Mouse (Mus musculus) CH12.LX (cell line): ENCODE results near the gene Dpyd. TPM values are rescaled to one million over a fixed set of nuclear protein-coding genes. Genes with fewer than 3 reads are reported as not detected.

Experiments used
- DNase-seq: peaks from one replicate; pipeline ENCODE4 v3.0.0-alpha.2; 2013; ENCODE audit errors: extremely low read depth
- H3K27ac ChIP-seq: 2 replicates; pipeline ENCODE4 v1.5.1; 2012; ENCODE audit warnings: low read depth, mild to moderate bottlenecking, control low read depth, moderate library complexity; ENCODE audit not compliant: insufficient read depth
- H3K27me3 ChIP-seq: replicated peaks from 2 replicates; pipeline ENCODE3; 2012; ENCODE audit warnings: inconsistent platforms
- H3K36me3 ChIP-seq, 2 experiments: replicated peaks in 1 of 2; 2 replicates each; pipeline versions ENCODE3 to v1.6.1; 2012; ENCODE audit warnings: inconsistent platforms in 1 of 2, low read length in 1 of 2, mild to moderate bottlenecking in 1 of 2, mixed read lengths in 1 of 2, moderate library complexity in 1 of 2; ENCODE audit not compliant: control insufficient read depth in 1 of 2, insufficient read depth in 1 of 2
- H3K4me1 ChIP-seq, 2 experiments: 2 replicates each; pipeline ENCODE4 v1.6.1; 2012; ENCODE audit warnings: inconsistent platforms in 1 of 2, moderate library complexity in 1 of 2; ENCODE audit not compliant: insufficient read depth in 2 of 2, control insufficient read depth in 1 of 2
- H3K4me2 ChIP-seq: 2 replicates; pipeline ENCODE4 v1.6.1; 2012; ENCODE audit warnings: low read depth, mild to moderate bottlenecking, control low read depth; ENCODE audit not compliant: poor library complexity, insufficient read depth, severe bottlenecking
- H3K4me3 ChIP-seq, 3 experiments: fragments of 150-350 bp in 1 of 3; sonication (generic) in 1 of 3; replicated peaks in 1 of 3; 2 replicates each; pipeline versions ENCODE3 to v1.5.1; 2011 to 2012; ENCODE audit warnings: low read depth in 2 of 3, low read length in 2 of 3, mild to moderate bottlenecking in 2 of 3, moderate library complexity in 2 of 3, control low read depth in 1 of 3, improper control_type of control experiment in 1 of 3, inconsistent platforms in 1 of 3, mixed read lengths in 1 of 3; ENCODE audit not compliant: poor library complexity in 1 of 3
- H3K79me2 ChIP-seq: replicated peaks from 2 replicates; pipeline ENCODE4 v1.6.1; 2012; ENCODE audit warnings: mild to moderate bottlenecking, moderate library complexity; ENCODE audit not compliant: control insufficient read depth, poor library complexity, insufficient read depth, severe bottlenecking; ENCODE audit errors: extremely low read depth
- H3K9ac ChIP-seq: 2 replicates; pipeline ENCODE4 v1.6.1; 2012; ENCODE audit warnings: low read depth, mild to moderate bottlenecking, control low read depth, moderate library complexity; ENCODE audit not compliant: insufficient read depth
- H3K9me3 ChIP-seq: replicated peaks from 2 replicates; pipeline ENCODE3; 2012; ENCODE audit warnings: low read length, inconsistent platforms, mixed read lengths
- BHLHE40 ChIP-seq: IDR thresholded peaks from 2 replicates; pipeline ENCODE4 v1.6.1; 2011; ENCODE audit warnings: mild to moderate bottlenecking, low read depth, low read length, improper control_type of control experiment
- CHD2 ChIP-seq: IDR thresholded peaks from 2 replicates; pipeline ENCODE4 v1.6.1; 2011; ENCODE audit warnings: low read length, improper control_type of control experiment
- CTCF ChIP-seq, 2 experiments: IDR thresholded peaks in 1 of 2; conservative IDR thresholded peaks in 1 of 2; 2 replicates each; pipeline ENCODE4 v1.5.1; 2011 to 2012; ENCODE audit warnings: low read depth in 2 of 2, low read length in 2 of 2, improper control_type of control experiment in 1 of 2, inconsistent platforms in 1 of 2, mild to moderate bottlenecking in 1 of 2, moderate library complexity in 1 of 2
- ETS1 ChIP-seq: conservative IDR thresholded peaks from 2 replicates; pipeline ENCODE4 v1.6.1; 2012; ENCODE audit warnings: low read depth, mild to moderate bottlenecking, inconsistent platforms, low read length, improper control_type of control experiment, moderate library complexity
- IRF4 ChIP-seq: IDR thresholded peaks from 2 replicates; pipeline ENCODE4 v1.6.1; 2014; ENCODE audit warnings: low read depth, mild to moderate bottlenecking, inconsistent platforms, low read length, improper control_type of control experiment
- JUN ChIP-seq: IDR thresholded peaks from 2 replicates; pipeline ENCODE4 v1.6.1; 2011; ENCODE audit warnings: low read depth, mild to moderate bottlenecking, low read length, improper control_type of control experiment, moderate library complexity; ENCODE audit not compliant: insufficient read depth
- JUND ChIP-seq: conservative IDR thresholded peaks from 2 replicates; pipeline ENCODE4 v1.6.1; 2011; ENCODE audit warnings: low read depth, low read length, improper control_type of control experiment
- KAT2A ChIP-seq: IDR thresholded peaks from 2 replicates; pipeline ENCODE4 v1.6.1; 2012; ENCODE audit warnings: low read length, improper control_type of control experiment, inconsistent platforms; ENCODE audit not compliant: insufficient replicate concordance
- MAFK ChIP-seq: IDR thresholded peaks from 2 replicates; pipeline ENCODE4 v1.6.1; 2011; ENCODE audit warnings: low read length, improper control_type of control experiment; ENCODE audit not compliant: insufficient replicate concordance
- MEF2A ChIP-seq: IDR thresholded peaks from 2 replicates; pipeline ENCODE4 v1.6.1; 2014; ENCODE audit warnings: low read depth, mild to moderate bottlenecking, inconsistent platforms, low read length, improper control_type of control experiment, borderline replicate concordance
- MXI1 ChIP-seq: IDR thresholded peaks from 2 replicates; pipeline ENCODE4 v1.6.1; 2011; ENCODE audit warnings: mild to moderate bottlenecking, low read depth, low read length, improper control_type of control experiment
- MYC ChIP-seq: IDR thresholded peaks from 2 replicates; pipeline ENCODE4 v1.6.1; 2011; ENCODE audit warnings: low read depth, mild to moderate bottlenecking, improper control_type of control experiment, low read length
- NRF1 ChIP-seq: IDR thresholded peaks from 2 replicates; pipeline ENCODE4 v1.6.1; 2014; ENCODE audit warnings: low read depth, mild to moderate bottlenecking, inconsistent platforms, low read length, improper control_type of control experiment, moderate library complexity
- PAX5 ChIP-seq: IDR thresholded peaks from 2 replicates; pipeline ENCODE4 v1.6.1; 2012; ENCODE audit warnings: low read length, inconsistent platforms, mixed read lengths
- POLR2A ChIP-seq: IDR thresholded peaks from 2 replicates; pipeline ENCODE4 v1.6.1; 2011; ENCODE audit warnings: low read depth, mild to moderate bottlenecking, improper control_type of control experiment, low read length
- POLR2AphosphoS2 ChIP-seq: IDR thresholded peaks from 2 replicates; pipeline ENCODE4 v1.6.1; 2011; ENCODE audit warnings: low read depth, low read length, improper control_type of control experiment
- RAD21 ChIP-seq: IDR thresholded peaks from 2 replicates; pipeline ENCODE4 v1.6.1; 2011; ENCODE audit warnings: low read depth, mild to moderate bottlenecking, low read length, improper control_type of control experiment, moderate library complexity
- RCOR1 ChIP-seq: conservative IDR thresholded peaks from 2 replicates; pipeline ENCODE4 v1.6.1; 2012; ENCODE audit warnings: low read depth, mild to moderate bottlenecking, inconsistent platforms, low read length, improper control_type of control experiment
- SMC3 ChIP-seq: IDR thresholded peaks from 2 replicates; pipeline ENCODE4 v1.6.1; 2011; ENCODE audit warnings: low read depth, low read length, improper control_type of control experiment
- TCF12 ChIP-seq: IDR thresholded peaks from 2 replicates; pipeline ENCODE4 v1.6.1; 2014; ENCODE audit warnings: low read depth, mild to moderate bottlenecking, inconsistent platforms, low read length, improper control_type of control experiment
- USF1 ChIP-seq: IDR thresholded peaks from 2 replicates; pipeline ENCODE4 v1.6.1; 2014; ENCODE audit warnings: low read depth, mild to moderate bottlenecking, inconsistent platforms, low read length, improper control_type of control experiment
- ZKSCAN1 ChIP-seq: IDR thresholded peaks from 2 replicates; pipeline ENCODE4 v1.6.1; 2012; ENCODE audit warnings: low read depth, inconsistent platforms, low read length, improper control_type of control experiment, borderline replicate concordance
- ZMIZ1 ChIP-seq: IDR thresholded peaks from 2 replicates; pipeline ENCODE4 v1.6.1; 2012; ENCODE audit warnings: low read depth, mild to moderate bottlenecking, inconsistent platforms, low read length, improper control_type of control experiment
- ZNF384 ChIP-seq: IDR thresholded peaks from 2 replicates; pipeline ENCODE4 v1.6.1; 2012; ENCODE audit warnings: low read depth, low read length, improper control_type of control experiment, inconsistent platforms
- dilution Hi-C: fragments of 300-500 bp; cut with MboI; formaldehyde crosslinking; loops from 2 replicates; pipeline ENCODE4 v1.14.3; 2020; ENCODE audit warnings: low sequenced_read_pairs; ENCODE audit not compliant: extremely low pct_unique_long_range_greater_than_20kb, extremely low pct_ligation_motif_present
- in situ Hi-C: fragments of 300-500 bp; cut with MboI; formaldehyde crosslinking; loops from 3 replicates; pipeline ENCODE4 v1.14.3; 2019; ENCODE audit warnings: low sequenced_read_pairs, low pct_ligation_motif_present, low pct_unique_long_range_greater_than_20kb, mixed read lengths
- polyA plus RNA-seq: library from polyadenylated mRNA; unstranded; fragments of >175 nt; gene quantifications from 2 replicates; pipeline ENCODE4 v1.2.1, GENCODE M21; 2012; ENCODE audit warnings: low read depth; ENCODE audit not compliant: insufficient read length
- total RNA-seq, 2 experiments: library from RNA; depleted of rRNA; stranded (reverse); fragments of 300-350 nt in 1 of 2; fragments of >200 nt in 1 of 2; gene quantifications; 2 replicates each; pipeline ENCODE4 v1.2.3; 2012 to 2014

The Dpyd gene
- total and polyA plus RNA-seq, 3 experiments: not detected

DNA sequence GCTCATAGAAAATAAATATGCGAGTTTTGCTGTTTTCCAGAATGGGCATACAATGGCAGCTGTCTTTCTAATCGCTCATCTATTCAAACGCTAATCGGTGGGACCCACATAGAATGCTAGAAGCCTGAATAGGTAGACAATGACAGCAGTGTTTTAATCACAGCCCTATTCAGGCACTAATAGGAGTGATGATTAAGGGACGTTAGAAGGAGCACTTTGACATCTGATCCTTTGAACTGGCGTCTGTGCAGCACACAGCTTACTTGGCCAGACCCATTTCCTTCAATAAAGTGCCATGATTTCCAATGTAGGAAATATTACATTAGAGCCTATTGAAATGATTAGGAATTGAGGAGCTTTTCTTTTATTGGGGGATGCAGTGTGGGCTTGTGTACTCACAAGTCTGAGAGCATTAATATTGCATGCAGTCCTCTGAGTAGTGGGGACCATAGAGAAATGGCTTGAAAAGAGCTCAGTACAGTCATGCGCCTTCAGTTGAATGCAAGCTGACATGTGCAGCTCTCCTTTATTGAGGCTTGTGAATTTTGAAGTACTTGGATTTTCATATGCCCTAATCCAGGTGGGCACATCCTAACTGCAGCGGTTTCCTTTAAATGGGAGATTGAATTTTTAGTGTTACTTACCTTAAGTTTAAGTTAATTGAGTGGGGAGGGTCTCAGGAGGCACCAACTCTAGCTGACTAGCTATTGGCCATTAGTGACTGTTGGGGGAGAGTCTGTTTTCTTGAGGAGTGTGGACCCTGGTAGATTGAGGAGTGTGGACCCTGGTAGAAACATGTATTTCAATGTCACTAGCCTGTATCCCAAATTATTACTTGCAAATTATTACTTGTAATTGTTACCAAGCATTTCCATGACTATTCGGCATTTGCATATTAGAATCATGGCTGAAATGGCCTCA lies 64.8 kb downstream of the Dpyd start:
- dilution Hi-C loops: no loop called here
- Histone ChIP-seq H3K4me1 (no peaks in the 10 kb centered on the region), H3K4me3 (no peak overlapping the region), H3K9me3 (peaks cover 7% of the 10 kb centered on the region), H3K79me2 (no peaks in the 10 kb centered on the region), H3K4me2 (no peak overlapping the region), H3K36me3 (no peaks in the 10 kb centered on the region), H3K27me3 (no peaks in the 10 kb centered on the region), H3K27ac (no peak overlapping the region), H3K9ac (no peak overlapping the region)
- in situ Hi-C loops: no loop called here
- TF ChIP-seq CHD2 (no peak), ZMIZ1 (no peak), POLR2A (no peak), ZKSCAN1 (no peak), KAT2A (no peak), CTCF (conservative IDR thresholded peaks at IDR 0.05 in 1 of 2, IDR thresholded peaks at IDR 0.05 in 1 of 2; ENCODE audit: low read depth in 2 of 2, low read length in 2 of 2) (no peak), PAX5 (no peak), SMC3 (no peak), RCOR1 (no peak), IRF4 (no peak), RAD21 (no peak), BHLHE40 (no peak), MEF2A (no peak), JUN (no peak)
- no peak for DNase-seq

DNA sequence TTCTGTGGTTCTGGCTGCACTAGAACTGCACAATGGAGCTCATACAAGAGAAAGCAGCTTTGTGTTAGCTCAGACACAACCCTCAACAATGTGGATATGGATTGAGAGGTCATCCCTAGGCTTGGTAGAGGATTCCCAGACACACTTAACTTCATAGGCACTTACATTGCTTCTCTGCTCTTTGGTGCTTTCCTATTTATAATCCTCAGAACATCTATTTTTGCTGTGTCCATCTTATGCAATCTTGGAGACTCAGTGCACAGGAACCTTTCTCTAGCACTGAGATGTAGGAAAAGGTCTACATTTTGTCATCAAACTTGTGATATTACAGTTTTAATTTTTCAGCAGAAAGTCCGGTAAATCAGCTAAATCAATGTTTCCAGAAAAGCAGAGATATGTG lies 67.8 kb downstream of the Dpyd start:
- H3K79me2 ChIP-seq: no peaks in the 10 kb centered on the region
- in situ Hi-C loops: no loop called here
- no peaks in the 10 kb centered on the region for H3K36me3 ChIP-seq
- DNase-seq: no peak
- dilution Hi-C loops: no loop called here
- peaks cover 13% of the 10 kb centered on the region for H3K9me3 ChIP-seq
- H3K4me2 ChIP-seq: no peak overlapping the region
- no peak overlapping the region for H3K27ac ChIP-seq
- H3K4me1 ChIP-seq: no peaks in the 10 kb centered on the region
- H3K27me3 ChIP-seq: no peaks in the 10 kb centered on the region
- TF ChIP-seq NRF1 (no peak), POLR2AphosphoS2 (no peak), MAFK (no peak), USF1 (no peak), TCF12 (no peak), MXI1 (no peak), JUND (no peak), CTCF (conservative IDR thresholded peaks at IDR 0.05 in 1 of 2, IDR thresholded peaks at IDR 0.05 in 1 of 2; ENCODE audit: low read depth in 2 of 2, low read length in 2 of 2) (no peak), MYC (no peak), ETS1 (no peak), ZNF384 (no peak)
- H3K4me3 ChIP-seq: no peak overlapping the region
- H3K9ac ChIP-seq: no peak overlapping the region
